Mouse (Mus musculus): ENCODE measurements around the gene Prnp. TPM values are rescaled to one million over a fixed set of nuclear protein-coding genes. Genes with fewer than 3 reads are reported as not detected.
A peak's percentile ranks its signal among the peaks of the same experiment; 100 is the strongest.

Prnp gene
- total RNA-seq, 2 experiments from 2014 or later, result 89.2 to 90.0 TPM

- DNase-seq (ENCODE audit: low spot score), result no peak
- intact Hi-C loops (cut with DNase I), result no loop called here
Measured at GRCm38 (mm10) chr2:131905776-131906175, 4.0 kb upstream of the Prnp start.

DNA sequence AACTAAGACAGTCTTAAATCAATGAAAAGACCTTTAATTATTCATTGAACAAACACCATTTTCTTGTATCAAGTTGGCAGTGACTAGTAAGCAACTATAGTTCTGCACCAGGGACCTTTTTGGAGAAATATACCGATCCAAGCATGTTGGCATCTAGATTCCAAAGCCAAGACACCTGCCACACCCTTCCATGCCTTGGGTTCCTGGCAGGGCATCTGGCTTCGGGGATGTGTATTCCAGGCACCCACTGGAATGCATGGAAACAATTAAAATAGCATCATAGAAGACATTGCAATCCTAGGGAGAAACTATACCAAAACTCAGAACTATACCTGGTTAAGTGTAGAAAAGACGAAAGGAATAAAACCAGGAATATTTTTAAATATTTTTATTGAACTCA is 3.5 kb upstream of the Prnp start:
- no peak for DNase-seq (ENCODE audit: low spot score)
- intact Hi-C loops (cut with DNase I), result no loop called here

DNA sequence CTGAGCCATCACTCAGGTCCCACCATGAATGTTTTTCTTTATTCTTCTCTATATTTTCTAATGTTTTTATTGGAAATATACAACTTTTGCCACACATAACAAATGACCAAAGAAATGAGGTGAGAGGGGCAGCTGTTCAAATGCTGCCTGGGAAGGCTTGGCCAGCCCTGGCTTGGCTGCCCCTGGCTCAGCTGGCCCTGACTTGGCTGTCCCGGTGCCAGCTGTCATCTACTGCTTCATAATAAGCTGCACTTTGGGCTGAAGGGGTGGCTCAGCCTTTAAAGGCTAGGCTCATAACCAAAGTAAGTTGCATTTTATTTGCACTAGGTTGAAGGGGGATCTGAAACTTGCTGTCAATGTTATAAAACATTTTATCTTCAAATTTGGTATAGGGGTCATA is 2.9 kb upstream of the Prnp start:
- intact Hi-C loops (cut with DNase I), result no loop called here
- DNase-seq (ENCODE audit: low spot score), result no peak

GRCm38 (mm10) chr2:131907311-131907710 is 2.4 kb upstream of the Prnp start:
- DNase-seq (ENCODE audit: low spot score), result no peak
- intact Hi-C loops (cut with DNase I), result no loop called here

DNA sequence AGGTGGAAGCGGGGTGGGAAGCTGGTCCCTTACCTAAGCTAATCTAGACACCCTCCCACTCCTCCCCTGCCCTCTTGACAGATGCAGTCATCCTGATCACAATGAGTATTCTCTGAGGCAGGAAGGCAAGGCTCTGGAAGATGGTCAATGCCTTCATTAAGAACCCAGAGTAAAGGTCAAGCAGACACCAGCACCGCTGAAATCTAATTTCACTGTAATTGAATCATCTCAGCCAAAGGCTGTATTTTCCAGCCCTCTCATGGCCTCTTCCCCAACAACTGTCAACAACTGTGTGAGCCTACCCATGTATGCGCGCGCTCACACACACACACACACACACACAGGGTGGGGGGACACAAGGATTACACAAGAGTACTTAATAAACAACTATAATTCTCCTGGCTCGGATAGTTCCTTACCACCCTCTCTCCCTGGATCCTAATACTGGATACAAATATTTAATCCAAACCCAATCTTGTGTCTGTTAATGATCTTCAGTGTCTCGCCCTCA is 1.3 kb upstream of the Prnp start:
- DNase-seq (ENCODE audit: low spot score), result peak; percentile 20
- intact Hi-C loops (cut with DNase I), result no loop called here

- DNase-seq (ENCODE audit: low spot score), result no peak
- intact Hi-C loops (cut with DNase I), result no loop called here
Measured at GRCm38 (mm10) chr2:131908906-131909305, 822 bp upstream of the Prnp start.

GRCm38 (mm10) chr2:131910847-131911246 is 1.1 kb downstream of the Prnp start:
- DNase-seq (ENCODE audit: low spot score), result no peak
- intact Hi-C loops (cut with DNase I), result no loop called here

- intact Hi-C loops (cut with DNase I), result no loop called here
Measured at GRCm38 (mm10) chr2:131911341-131911740, 1.6 kb downstream of the Prnp start.

GRCm38 (mm10) chr2:131912526-131913258 is 3.0 kb downstream of the Prnp start:
- DNase-seq (ENCODE audit: low spot score), result no peak
- intact Hi-C loops (cut with DNase I), result no loop called here

More at GRCm38 (mm10) chr2:131911341-131911740, 1.6 kb downstream of the Prnp start:
- no peak for DNase-seq (ENCODE audit: low spot score)

- DNase-seq (ENCODE audit: low spot score), result no peak
- intact Hi-C loops (cut with DNase I), result no loop called here
Measured at GRCm38 (mm10) chr2:131932275-131932902, 22.7 kb downstream of the Prnp start.

GRCm38 (mm10) chr2:131933013-131933412 is 23.3 kb downstream of the Prnp start:
- intact Hi-C loops (cut with DNase I), result no loop called here
- DNase-seq (ENCODE audit: low spot score), result no peak

DNA sequence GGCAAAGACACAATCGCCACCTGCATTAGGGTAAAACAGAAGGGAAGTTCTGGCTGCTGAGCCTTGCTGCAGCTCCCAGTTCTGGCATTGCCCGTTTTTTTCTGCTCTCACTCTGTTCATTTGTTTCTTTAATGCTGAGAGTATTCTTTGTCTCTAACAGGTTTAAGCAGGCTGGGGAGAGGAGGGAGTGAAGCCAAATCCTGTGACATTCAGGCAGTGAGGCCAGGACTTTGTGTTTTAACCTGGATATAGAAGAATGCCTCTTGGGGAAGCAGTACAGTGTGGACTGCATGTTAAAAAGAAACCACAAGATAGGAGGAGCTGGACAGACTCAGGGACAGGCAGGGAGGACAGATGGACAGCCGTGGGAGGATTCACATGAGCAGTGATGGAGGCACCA is 23.9 kb downstream of the Prnp start:
- no peak for DNase-seq (ENCODE audit: low spot score)
- intact Hi-C loops (cut with DNase I), result no loop called here

DNA sequence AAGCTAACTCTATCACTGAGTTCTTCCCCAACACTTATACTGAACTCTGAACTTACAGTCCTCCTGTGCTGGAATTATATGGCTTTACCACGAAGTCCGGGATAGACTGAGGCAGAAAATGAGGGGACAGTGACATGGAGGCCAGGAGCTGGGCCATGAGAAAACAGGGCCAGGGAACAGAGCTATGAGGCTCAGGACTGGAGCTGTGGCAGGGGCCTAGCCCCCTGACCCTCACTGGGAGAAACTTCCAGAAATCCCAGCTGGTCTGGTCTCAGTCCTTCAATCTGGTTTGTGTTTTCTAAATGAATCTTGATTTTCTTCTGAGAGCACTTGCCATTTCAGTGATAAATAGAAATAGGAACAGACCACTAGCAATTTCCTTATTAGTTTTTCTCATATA is 24.5 kb downstream of the Prnp start:
- intact Hi-C loops (cut with DNase I), result no loop called here
- DNase-seq (ENCODE audit: low spot score), result no peak

- intact Hi-C loops (cut with DNase I), result no loop called here
Measured at GRCm38 (mm10) chr2:131935390-131936105, 25.8 kb downstream of the Prnp start.

DNA sequence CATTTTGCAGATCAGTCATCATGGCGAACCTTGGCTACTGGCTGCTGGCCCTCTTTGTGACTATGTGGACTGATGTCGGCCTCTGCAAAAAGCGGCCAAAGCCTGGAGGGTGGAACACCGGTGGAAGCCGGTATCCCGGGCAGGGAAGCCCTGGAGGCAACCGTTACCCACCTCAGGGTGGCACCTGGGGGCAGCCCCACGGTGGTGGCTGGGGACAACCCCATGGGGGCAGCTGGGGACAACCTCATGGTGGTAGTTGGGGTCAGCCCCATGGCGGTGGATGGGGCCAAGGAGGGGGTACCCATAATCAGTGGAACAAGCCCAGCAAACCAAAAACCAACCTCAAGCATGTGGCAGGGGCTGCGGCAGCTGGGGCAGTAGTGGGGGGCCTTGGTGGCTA is 26.7 kb downstream of the Prnp start:
- DNase-seq (ENCODE audit: low spot score), result no peak
- intact Hi-C loops (cut with DNase I), result no loop called here

More at GRCm38 (mm10) chr2:131935390-131936105, 25.8 kb downstream of the Prnp start:
- no peak for DNase-seq (ENCODE audit: low spot score)

DNA sequence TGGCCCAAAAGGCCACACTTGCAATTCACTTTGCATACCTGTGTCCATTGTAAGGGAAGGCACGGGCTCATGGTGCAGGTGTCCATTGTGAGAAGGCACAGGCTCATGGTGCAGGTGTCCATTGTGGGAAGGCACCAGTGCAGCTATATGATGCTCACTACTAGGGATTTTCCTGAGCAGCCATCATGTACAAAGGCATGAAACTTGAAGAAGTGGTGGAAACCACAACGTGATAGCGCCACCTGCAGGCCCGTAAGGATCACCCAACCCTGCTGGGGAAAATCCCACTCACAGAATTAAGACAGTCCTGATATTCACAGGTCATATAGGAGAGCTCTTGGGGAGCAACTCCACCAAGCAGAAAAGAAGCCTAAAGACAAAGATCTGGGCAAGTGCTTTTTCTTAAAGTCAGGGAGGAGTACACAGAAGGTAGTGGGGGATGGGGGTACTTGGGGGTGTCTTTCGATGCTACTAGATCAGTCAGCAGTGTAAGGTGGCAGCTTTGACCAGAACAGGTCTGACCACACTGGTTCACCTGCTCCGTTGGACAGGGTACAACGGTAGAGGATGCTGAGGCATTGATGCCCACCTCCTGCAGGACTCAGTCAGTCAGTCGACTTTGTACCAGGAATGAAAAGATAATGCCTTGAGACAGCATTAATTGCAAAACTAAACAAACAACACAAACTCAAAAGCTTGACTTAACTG is 29.8 kb downstream of the Prnp start:
- intact Hi-C loops (cut with DNase I), result loop anchor here (1.0 to 10.0 kb wide), 2 partner anchors 111 to 395 kb away; no protein-coding TSS in a partner anchor
- no peak for DNase-seq (ENCODE audit: low spot score)

- intact Hi-C loops (cut with DNase I), result loop anchor here (10.0 kb wide), 1 partner anchor 396 kb away; no protein-coding TSS in a partner anchor
- DNase-seq (ENCODE audit: low spot score), result no peak
Measured at GRCm38 (mm10) chr2:131940506-131940905, 30.8 kb downstream of the Prnp start.

GRCm38 (mm10) chr2:131941501-131941900 is 31.8 kb downstream of the Prnp start:
- no peak for DNase-seq (ENCODE audit: low spot score)
- intact Hi-C loops (cut with DNase I), result loop anchor here (10.0 kb wide), 1 partner anchor 397 kb away; no protein-coding TSS in a partner anchor

- intact Hi-C loops (cut with DNase I), result loop anchor here (10.0 kb wide), 1 partner anchor 400 kb away; no protein-coding TSS in a partner anchor
- DNase-seq (ENCODE audit: low spot score), result peak; percentile 0
Measured at GRCm38 (mm10) chr2:131944370-131944769, 34.6 kb downstream of the Prnp start.

DNA sequence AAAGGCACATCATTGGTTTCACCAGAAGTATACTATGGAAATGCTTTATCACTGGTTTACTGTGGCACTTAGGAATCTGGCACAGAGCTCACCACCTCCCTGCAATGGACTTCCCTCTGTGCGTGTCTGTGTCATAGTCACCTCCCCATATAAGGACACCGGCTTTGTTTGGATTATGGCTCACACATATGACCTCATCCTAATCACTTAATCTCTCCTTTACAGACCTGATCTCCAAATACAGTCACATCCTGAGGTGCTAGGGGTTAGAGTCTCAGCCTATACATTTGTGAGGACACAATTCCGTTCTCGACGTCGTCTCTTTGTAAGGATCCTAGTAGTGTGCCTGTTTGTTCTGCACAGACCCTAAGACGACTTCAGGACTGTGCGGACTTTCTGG is 35.5 kb downstream of the Prnp start:
- intact Hi-C loops (cut with DNase I), result loop anchor here (5.0 to 10.0 kb wide), 2 partner anchors 43 to 400 kb away; no protein-coding TSS in a partner anchor
- DNase-seq (ENCODE audit: low spot score), result no peak

Data from heart, postnatal 25 days (tissue).